Mouse (Mus musculus) CH12.LX (cell line): ENCODE data around the gene Bap1.

Source experiments
- CTCF ChIP-seq, 2 experiments: IDR thresholded peaks in 1 of 2; conservative IDR thresholded peaks in 1 of 2; 2 replicates each; pipeline ENCODE4 v1.5.1; 2011 to 2012; ENCODE audit warnings: low read depth in 2 of 2, low read length in 2 of 2, improper control_type of control experiment in 1 of 2, inconsistent platforms in 1 of 2, mild to moderate bottlenecking in 1 of 2, moderate library complexity in 1 of 2
- EP300 ChIP-seq: IDR thresholded peaks from 2 replicates; pipeline ENCODE4 v1.6.1; 2011; ENCODE audit warnings: low read length, improper control_type of control experiment
- KAT2A ChIP-seq: IDR thresholded peaks from 2 replicates; pipeline ENCODE4 v1.6.1; 2012; ENCODE audit warnings: low read length, improper control_type of control experiment, inconsistent platforms; ENCODE audit not compliant: insufficient replicate concordance
- MAX ChIP-seq: IDR thresholded peaks from 2 replicates; pipeline ENCODE4 v1.6.1; 2011; ENCODE audit warnings: low read length, improper control_type of control experiment
- POLR2A ChIP-seq: IDR thresholded peaks from 2 replicates; pipeline ENCODE4 v1.6.1; 2011; ENCODE audit warnings: low read depth, mild to moderate bottlenecking, improper control_type of control experiment, low read length
- SIN3A ChIP-seq: IDR thresholded peaks from 2 replicates; pipeline ENCODE4 v1.6.1; 2012; ENCODE audit warnings: low read length, improper control_type of control experiment, inconsistent platforms
- USF2 ChIP-seq: conservative IDR thresholded peaks from 2 replicates; pipeline ENCODE4 v1.6.1; 2011; ENCODE audit warnings: low read depth, low read length, improper control_type of control experiment

DNA sequence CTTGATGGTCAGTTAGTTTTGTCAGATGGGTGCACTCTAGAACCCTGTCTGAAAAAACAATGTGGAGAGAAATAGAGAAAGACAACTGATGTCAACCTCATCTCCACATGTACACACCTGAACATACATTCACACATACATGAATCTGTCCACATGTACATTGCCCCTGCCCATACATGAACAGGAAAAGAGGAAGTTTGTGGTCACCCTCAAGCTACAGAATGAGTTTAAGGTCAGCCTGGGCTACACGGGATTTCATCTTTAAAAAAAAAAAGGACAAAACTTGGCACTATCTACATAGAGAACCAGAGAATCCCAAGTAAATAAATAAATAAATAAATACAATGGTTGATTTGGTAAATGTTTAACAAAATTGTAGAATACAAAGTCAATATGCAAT lies 6.5 kb upstream of the Bap1 start:
- TF ChIP-seq CTCF (conservative IDR thresholded peaks at IDR 0.05 in 1 of 2, IDR thresholded peaks at IDR 0.05 in 1 of 2; ENCODE audit: low read depth in 2 of 2, low read length in 2 of 2) = no peak
- TF ChIP-seq EP300 = no peak
- TF ChIP-seq KAT2A = no peak
- TF ChIP-seq SIN3A = no peak
- TF ChIP-seq POLR2A = no peak
- TF ChIP-seq MAX = no peak
- no peak for TF ChIP-seq USF2
